Mouse (Mus musculus): ENCODE data around the gene C130050O18Rik.

The C130050O18Rik gene

DNA sequence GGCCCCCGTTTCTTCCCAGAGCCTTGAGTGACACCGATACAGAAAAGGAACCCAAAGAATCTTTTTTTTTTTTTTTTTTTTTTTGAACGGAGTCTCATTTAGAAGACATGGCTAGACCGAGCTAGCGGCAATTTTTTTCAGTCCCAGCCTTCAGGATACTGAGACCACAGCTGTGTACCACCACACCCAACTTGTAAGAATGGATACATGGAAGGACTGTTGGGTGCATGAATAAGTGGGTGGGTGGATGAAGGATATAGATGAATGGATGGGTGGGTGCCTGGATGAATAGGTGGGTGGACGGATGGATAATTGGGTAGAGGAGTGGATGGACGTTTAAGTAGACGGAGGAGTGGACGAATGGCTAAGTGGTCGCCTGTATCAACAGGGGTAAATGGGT, 54.9 kb downstream of the C130050O18Rik start:
- DNase-seq (ENCODE audit: low spot score in 2 of 2), result no peak

DNA sequence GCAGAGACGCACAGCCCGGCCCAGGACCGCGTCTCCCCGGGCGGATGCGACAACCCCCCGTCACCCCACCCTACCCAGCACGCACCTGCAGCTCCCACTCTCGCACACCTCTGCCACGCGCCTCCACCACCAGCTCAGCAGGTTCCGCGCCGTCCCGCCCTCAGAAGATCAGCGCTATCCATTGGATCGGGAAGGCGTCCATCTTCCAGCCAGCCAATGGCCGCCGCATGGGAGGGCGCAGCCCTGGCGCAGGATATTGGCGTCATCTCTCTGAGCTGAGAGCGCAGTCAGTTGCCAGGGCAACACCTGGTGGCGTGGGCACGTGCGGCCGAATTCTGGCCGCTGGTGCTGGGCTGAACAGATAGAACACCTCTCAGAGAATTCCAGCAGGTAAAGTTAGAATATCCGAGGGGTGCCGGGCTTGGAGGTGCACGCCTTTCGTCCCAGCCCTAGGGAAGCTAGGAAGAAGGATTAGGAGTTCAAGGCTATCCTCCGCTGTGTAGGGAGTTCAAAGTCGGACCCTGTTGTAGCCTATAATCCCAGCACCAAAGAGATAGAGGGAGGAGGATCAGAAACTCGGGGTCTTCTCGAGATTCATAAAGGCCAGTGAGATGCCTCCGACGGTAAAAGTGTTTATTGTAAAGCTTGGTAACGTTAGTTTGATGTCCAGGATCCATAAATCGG, 55.4 kb downstream of the C130050O18Rik start, which contains the start of gene 3110082I17Rik:
Gene 3110082I17Rik (minus strand): TSS at position 144 of the 684 bp plus-strand sequence.
- DNase-seq (ENCODE audit: low spot score in 2 of 2), result peak; percentile 96 to 97

- DNase-seq (ENCODE audit: low spot score in 2 of 2), result no peak
Measured at GRCm38 (mm10) chr5:139464874-139465273, 59.8 kb downstream of the C130050O18Rik start.

Measured in natural killer cell, adult 2 months (primary cell).